Mouse (Mus musculus) olfactory bulb, adult 2 months (tissue): ENCODE measurements around the gene Cdkn1b. TPM values are rescaled to one million over a fixed set of nuclear protein-coding genes. Genes with fewer than 3 reads are reported as not detected.
A peak's percentile ranks its signal among the peaks of the same experiment; 100 is the strongest.

Source experiments
- H3K27ac ChIP-seq: fragments of 200-500 bp; 2 replicates; pipeline ENCODE4 v1.5.1; 2012; ENCODE audit warnings: low read depth, low read length; ENCODE audit not compliant: insufficient read depth
- H3K4me1 ChIP-seq: fragments of 200-500 bp; 2 replicates; pipeline ENCODE4 v1.6.1; 2012; ENCODE audit warnings: low read length; ENCODE audit not compliant: control insufficient read depth, insufficient read depth
- H3K4me3 ChIP-seq: fragments of 200-500 bp; 2 replicates; pipeline ENCODE4 v1.5.1; 2012; ENCODE audit warnings: mild to moderate bottlenecking, low read depth, low read length, moderate library complexity; ENCODE audit not compliant: insufficient read depth
- CTCF ChIP-seq: fragments of 200-500 bp; IDR thresholded peaks from 2 replicates; pipeline ENCODE4 v1.5.1; 2012; ENCODE audit warnings: low read depth, mild to moderate bottlenecking, low read length, moderate library complexity; ENCODE audit not compliant: insufficient read depth
- POLR2A ChIP-seq: fragments of 200-500 bp; IDR thresholded peaks from 2 replicates; pipeline ENCODE4 v1.6.1; 2012; ENCODE audit warnings: mild to moderate bottlenecking, low read depth, low read length, moderate library complexity; ENCODE audit not compliant: insufficient read depth
- WGBS: fragments of 180-500 bp; shearing (Covaris S2); methylation state at CpG from one replicate; pipeline ENCODE4 v1.1.7; 2018; 5-methylcytosine and 5-hydroxymethylcytosine counted together
- polyA plus RNA-seq: library from polyadenylated mRNA; stranded (reverse); fragments of >200 nt; gene quantifications from 2 replicates; pipeline ENCODE4 v1.2.4, GENCODE M21; 2012; ENCODE audit warnings: low replicate concordance; ENCODE audit not compliant: missing spikeins, insufficient read depth, insufficient read length

Cdkn1b gene
- 69.9 TPM in 1 of 2 replicates, not detected in the other for polyA plus RNA-seq

DNA sequence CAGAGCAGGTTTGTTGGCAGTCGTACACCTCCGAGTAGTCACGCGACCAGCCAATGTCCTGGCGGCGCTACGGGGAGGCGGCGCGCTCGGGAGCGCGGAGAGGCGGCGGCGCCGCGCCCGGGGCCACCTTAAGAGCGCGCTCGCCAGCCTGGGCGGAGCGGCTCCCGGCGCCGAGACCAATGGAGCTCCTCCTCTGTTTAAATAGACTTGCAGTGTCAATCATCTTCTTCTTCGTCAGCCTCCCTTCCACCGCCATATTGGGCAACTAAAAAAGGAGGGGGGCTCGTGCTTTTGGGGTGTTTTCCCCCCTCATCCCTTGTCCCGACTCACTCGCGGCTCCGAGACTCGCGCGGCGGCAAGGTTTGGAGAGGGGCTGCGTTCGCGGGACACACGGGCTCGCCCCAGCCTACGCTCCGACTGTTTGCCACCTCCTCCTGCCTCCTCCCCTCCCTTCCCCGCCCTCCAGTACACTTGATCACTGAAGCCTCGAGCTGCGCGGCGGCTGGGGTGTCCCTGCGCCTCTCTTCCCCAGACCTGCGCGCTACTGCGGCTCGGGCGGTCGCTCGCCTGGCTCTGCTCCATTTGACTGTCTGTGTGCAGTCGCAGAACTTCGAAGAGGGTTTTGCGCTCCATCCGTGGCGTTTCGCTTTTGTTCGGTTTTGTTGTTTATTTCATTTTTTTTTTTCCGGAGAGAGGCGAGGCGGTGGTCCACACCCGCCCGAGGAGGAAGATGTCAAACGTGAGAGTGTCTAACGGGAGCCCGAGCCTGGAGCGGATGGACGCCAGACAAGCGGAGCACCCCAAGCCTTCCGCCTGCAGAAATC lies at the start of gene Cdkn1b:
Cdkn1b (plus strand) TSS at position 212 of the 824 bp plus-strand sequence.
- WGBS: under 1% methylated on average over 77 of the region's 77 CpGs
- Histone ChIP-seq H3K4me3 (peak within 1 kb of the TSS; percentile 75), H3K4me1 (peaks cover 7% of the 10 kb centered on the region), H3K27ac (peak within 1 kb of the TSS; percentile 96)
- TF ChIP-seq CTCF: no peak
- TF ChIP-seq POLR2A: peak; percentile 75

DNA sequence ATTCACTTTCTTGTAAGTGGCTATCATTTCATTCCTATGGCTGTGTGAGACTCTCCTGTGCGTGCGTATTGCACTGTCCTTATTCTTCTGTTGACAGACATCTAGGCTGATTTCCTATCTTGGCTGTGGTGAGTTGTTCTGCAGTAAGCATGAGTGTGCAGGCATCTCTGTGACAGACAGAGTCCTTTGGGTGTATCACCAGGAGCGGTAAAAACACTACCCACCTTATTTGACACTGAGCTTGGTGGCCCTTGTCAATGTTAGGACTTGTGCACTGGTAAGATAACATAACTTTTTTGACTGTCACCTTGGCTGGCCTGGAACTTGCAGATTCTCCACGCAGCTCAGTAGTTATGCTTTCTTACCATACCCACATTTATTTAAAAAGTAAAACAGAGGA lies 49.3 kb upstream of the Cdkn1b start:
- whole genome bisulfite sequencing: 91% methylated on average over 4 of the region's 4 CpGs
- H3K27ac ChIP-seq: no peak overlapping the region
- no peak overlapping the region for H3K4me3 ChIP-seq
- no peak for TF ChIP-seq POLR2A
- TF ChIP-seq CTCF: no peak
- H3K4me1 ChIP-seq: no peaks in the 10 kb centered on the region

GRCm38 (mm10) chr6:134872236-134872635 lies 48.0 kb upstream of the Cdkn1b start:
- TF ChIP-seq CTCF (no peak), POLR2A (no peak)
- 81% methylated on average over 2 of the region's 2 CpGs for WGBS
- H3K27ac ChIP-seq: no peak overlapping the region
- no peaks in the 10 kb centered on the region for H3K4me1 ChIP-seq
- no peak overlapping the region for H3K4me3 ChIP-seq

DNA sequence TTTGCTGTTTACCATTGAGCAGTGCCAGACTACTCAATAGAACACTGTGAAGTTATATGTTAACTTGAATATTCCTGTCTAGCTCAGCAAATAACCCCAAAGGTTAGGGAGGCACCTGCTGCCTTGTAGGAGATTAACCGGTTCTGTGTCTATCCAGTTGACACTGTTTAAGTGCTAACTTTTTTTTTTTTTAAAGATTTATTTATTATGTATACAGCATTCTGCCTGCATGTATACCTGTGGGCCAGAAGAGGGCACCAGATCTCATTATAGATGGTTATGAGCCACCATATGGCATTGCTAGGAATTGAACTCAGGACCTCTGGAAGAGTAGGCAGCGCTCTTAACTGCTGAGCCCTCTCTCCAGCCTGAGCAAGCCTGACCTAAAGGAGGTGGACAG lies 47.2 kb upstream of the Cdkn1b start:
- 82% methylated on average over 2 of the region's 2 CpGs for WGBS

GRCm38 (mm10) chr6:134876795-134877194 lies 43.4 kb upstream of the Cdkn1b start:
- Histone ChIP-seq H3K4me1 (peaks cover 10% of the 10 kb centered on the region), H3K4me3 (no peak overlapping the region), H3K27ac (no peak overlapping the region)
- WGBS: 74% methylated on average over 6 of the region's 6 CpGs
- TF ChIP-seq CTCF: no peak
- no peak for TF ChIP-seq POLR2A

More for the DNA sequence above, 47.2 kb upstream of the Cdkn1b start:
- TF ChIP-seq POLR2A (no peak), CTCF (no peak)
- no peak overlapping the region for H3K27ac ChIP-seq
- no peak overlapping the region for H3K4me3 ChIP-seq
- no peaks in the 10 kb centered on the region for H3K4me1 ChIP-seq

GRCm38 (mm10) chr6:134877276-134877675 lies 42.9 kb upstream of the Cdkn1b start:
- TF ChIP-seq POLR2A: no peak
- no peak for TF ChIP-seq CTCF
- Histone ChIP-seq H3K27ac (no peak overlapping the region), H3K4me3 (no peak overlapping the region), H3K4me1 (peaks cover 10% of the 10 kb centered on the region)
- 88% methylated on average over 4 of the region's 4 CpGs for WGBS

DNA sequence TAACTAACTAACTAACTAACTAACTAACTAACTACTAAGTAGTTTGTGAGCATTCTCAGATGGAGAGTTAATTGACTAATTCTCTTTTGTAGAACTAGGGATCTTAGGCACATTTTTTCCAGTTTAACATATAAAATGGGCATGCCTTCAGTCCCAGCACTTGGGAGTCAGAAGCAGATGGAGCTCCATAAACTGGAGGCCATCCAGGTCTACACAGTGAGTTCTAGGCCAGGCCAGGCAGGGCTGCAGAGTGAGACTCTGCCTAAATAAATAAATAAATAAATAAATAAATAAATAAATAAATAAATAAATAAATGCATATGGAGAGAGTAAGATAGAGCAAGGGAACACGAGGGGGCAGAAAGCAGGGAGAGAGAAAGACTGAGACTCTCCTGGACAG lies 42.3 kb upstream of the Cdkn1b start:
- no peak overlapping the region for H3K27ac ChIP-seq
- peaks cover 10% of the 10 kb centered on the region for H3K4me1 ChIP-seq
- WGBS: 62% methylated on average over 1 of the region's 1 CpGs
- no peak for TF ChIP-seq POLR2A
- TF ChIP-seq CTCF: no peak
- H3K4me3 ChIP-seq: no peak overlapping the region

GRCm38 (mm10) chr6:134879556-134879955 lies 40.6 kb upstream of the Cdkn1b start:
- Histone ChIP-seq H3K4me3 (no peak overlapping the region), H3K27ac (no peak overlapping the region), H3K4me1 (peaks cover 16% of the 10 kb centered on the region)
- WGBS: 75% methylated on average over 5 of the region's 5 CpGs
- TF ChIP-seq POLR2A: no peak
- no peak for TF ChIP-seq CTCF

DNA sequence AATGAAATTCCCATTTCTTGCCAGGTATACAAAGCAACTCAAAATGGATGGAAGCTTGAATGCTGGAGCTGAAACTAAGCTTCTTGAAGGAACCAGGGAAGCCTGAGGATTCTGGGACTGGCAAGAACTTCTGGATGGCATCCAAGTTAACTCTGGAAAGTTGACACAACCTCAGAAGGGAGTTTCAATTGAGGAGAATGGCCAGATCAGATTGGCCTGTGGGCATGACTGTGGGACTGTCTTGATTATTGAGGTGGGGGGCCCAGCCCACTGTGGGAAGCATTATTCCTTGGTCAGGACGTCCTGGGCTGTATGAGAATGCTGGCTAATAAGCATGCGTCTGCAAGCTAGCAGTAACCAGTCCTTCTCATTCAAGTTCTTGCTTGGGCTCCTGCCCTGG lies 40.2 kb upstream of the Cdkn1b start:
- TF ChIP-seq CTCF: no peak
- no peak for TF ChIP-seq POLR2A
- WGBS: 21% methylated on average over 2 of the region's 2 CpGs
- no peak overlapping the region for H3K27ac ChIP-seq
- H3K4me1 ChIP-seq: peaks cover 18% of the 10 kb centered on the region
- no peak overlapping the region for H3K4me3 ChIP-seq

DNA sequence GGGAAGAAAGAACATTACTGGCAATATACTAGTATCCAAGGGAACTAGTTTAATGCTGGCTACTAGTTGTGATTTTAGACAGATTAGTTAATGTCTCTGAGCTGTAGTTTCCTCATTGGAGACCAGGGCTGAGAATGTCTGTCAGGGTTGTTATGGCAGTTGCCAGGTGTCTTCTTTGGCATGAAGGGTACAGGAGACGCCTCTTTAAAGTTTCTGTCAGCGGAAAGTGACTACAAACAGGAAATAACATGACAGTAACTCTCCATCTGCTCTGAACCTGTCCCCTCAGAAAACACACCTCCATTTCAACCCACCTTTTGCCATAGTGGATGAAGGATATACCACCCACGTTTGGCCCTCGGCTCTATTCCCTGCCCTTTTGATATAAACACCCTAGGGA lies 36.5 kb upstream of the Cdkn1b start:
- WGBS: 78% methylated on average over 4 of the region's 4 CpGs

More for the DNA sequence above, 36.5 kb upstream of the Cdkn1b start:
- no peak for TF ChIP-seq CTCF
- TF ChIP-seq POLR2A: no peak
- Histone ChIP-seq H3K4me3 (no peak overlapping the region), H3K4me1 (peaks cover 23% of the 10 kb centered on the region), H3K27ac (no peak overlapping the region)
